In genomic region chr7:134670312-134671002, GRCm38 (mm10) we compare ENCODE assay signal across 8 mouse cellular contexts. TPM values are rescaled to one million over a fixed set of nuclear protein-coding genes. Genes with fewer than 3 reads are reported as not detected.
A peak's percentile ranks its signal among the peaks of the same experiment; 100 is the strongest.
DNase-seq lines count a peak whose midpoint lies in the region; ATAC-seq and TF ChIP-seq lines count a peak whose summit lies in the region.

Gene Dock1, plus strand, starts transcription at chr7:134670654.

- no peaks in the 10 kb centered on the region for H3K36me3 ChIP-seq in thymus, adult 2 months (ENCODE audit: control insufficient read depth, insufficient read depth, low read length)
- H3K36me3 ChIP-seq in forebrain, embryonic 12.5 days (replicated peaks) = no peaks in the 10 kb centered on the region
- H3K36me3 ChIP-seq in heart, embryonic 16.5 days (ENCODE audit: control insufficient read depth, insufficient read depth) = no peaks in the 10 kb centered on the region
- no peaks in the 10 kb centered on the region for H3K36me3 ChIP-seq in liver, embryonic 16.5 days (ENCODE audit: control insufficient read depth, insufficient read depth)
- no peaks in the 10 kb centered on the region for H3K36me3 ChIP-seq in neural tube, embryonic 15.5 days

- H3K9me3 ChIP-seq in forebrain, embryonic 12.5 days = no peaks in the 10 kb centered on the region
- H3K9me3 ChIP-seq in heart, embryonic 16.5 days (replicated peaks; ENCODE audit: control insufficient read depth, low read length) = no peaks in the 10 kb centered on the region
- no peaks in the 10 kb centered on the region for H3K9me3 ChIP-seq in liver, embryonic 16.5 days (replicated peaks; ENCODE audit: control insufficient read depth, low read length)
- H3K9me3 ChIP-seq in neural tube, embryonic 15.5 days (replicated peaks) = no peaks in the 10 kb centered on the region

- peak within 1 kb of the TSS; percentile 80 for H3K9ac ChIP-seq in forebrain, embryonic 12.5 days
- peak within 1 kb of the TSS; percentile 84 for H3K9ac ChIP-seq in heart, embryonic 16.5 days (ENCODE audit: low read length)
- peak within 1 kb of the TSS; percentile 61 for H3K9ac ChIP-seq in liver, embryonic 16.5 days (ENCODE audit: low read depth, low read length)
- peak within 1 kb of the TSS; percentile 60 for H3K9ac ChIP-seq in neural tube, embryonic 15.5 days (replicated peaks)

- H3K4me1 ChIP-seq in thymus, adult 2 months (replicated peaks; ENCODE audit: control insufficient read depth, insufficient read depth, low read length) = no peaks in the 10 kb centered on the region
- H3K4me1 ChIP-seq in forebrain, embryonic 12.5 days = peaks cover 21% of the 10 kb centered on the region
- peaks cover 20% of the 10 kb centered on the region for H3K4me1 ChIP-seq in heart, embryonic 16.5 days (ENCODE audit: control insufficient read depth, insufficient read depth, low read length)
- no peaks in the 10 kb centered on the region; the same call in 1 of the 2 replicates for H3K4me1 ChIP-seq in liver, embryonic 16.5 days (ENCODE audit: control insufficient read depth, low read depth, low read length)
- peaks cover 35% of the 10 kb centered on the region for H3K4me1 ChIP-seq in neural tube, embryonic 15.5 days

- no peaks in the 10 kb centered on the region; the same call in 1 of the 2 replicates for H3K27me3 ChIP-seq in thymus, adult 2 months (ENCODE audit: control insufficient read depth, insufficient read depth, low read length)
- H3K27me3 ChIP-seq in forebrain, embryonic 12.5 days = peaks cover 26% of the 10 kb centered on the region
- 0 out of 2 replicates have a peak, but pooled peaks cover 2% of the 10 kb centered on the region for H3K27me3 ChIP-seq in heart, embryonic 16.5 days (ENCODE audit: control insufficient read depth, insufficient read depth, low read length)
- H3K27me3 ChIP-seq in liver, embryonic 16.5 days (ENCODE audit: control insufficient read depth, insufficient read depth, low read depth, low read length) = peaks cover 9% of the 10 kb centered on the region
- peaks cover 34% of the 10 kb centered on the region for H3K27me3 ChIP-seq in neural tube, embryonic 15.5 days (replicated peaks)

- WGBS in thymus, adult 2 months = 2% methylated on average over 77 of the region's 77 CpGs
- WGBS in forebrain, embryonic 12.5 days = 2% methylated on average over 61 of the region's 77 CpGs
- 2% methylated on average over 57 of the region's 77 CpGs for WGBS in heart, embryonic 16.5 days
- 1% methylated on average over 65 of the region's 77 CpGs for WGBS in liver, embryonic 16.5 days (ENCODE audit: insufficient replicate concordance)
- 2% methylated on average over 66 of the region's 77 CpGs for WGBS in neural tube, embryonic 15.5 days

- no peak within 1 kb of the TSS for H3K27ac ChIP-seq in thymus, adult 2 months (ENCODE audit: control insufficient read depth, insufficient read depth, low read length)
- peak within 1 kb of the TSS; percentile 42; the same call in 1 of the 2 replicates for H3K27ac ChIP-seq in forebrain, embryonic 12.5 days
- H3K27ac ChIP-seq in heart, embryonic 16.5 days (ENCODE audit: low read length) = peak within 1 kb of the TSS; percentile 74
- peak within 1 kb of the TSS; percentile 48; the same call in 1 of the 2 replicates for H3K27ac ChIP-seq in liver, embryonic 16.5 days (ENCODE audit: low read length)
- peak within 1 kb of the TSS; percentile 78 for H3K27ac ChIP-seq in neural tube, embryonic 15.5 days (replicated peaks)

- no peak for TF ChIP-seq POLR2A in thymus, adult 2 months (IDR thresholded peaks at IDR 0.05; ENCODE audit: control insufficient read depth, extremely low read depth, insufficient read depth, low read length, poor library complexity)

- TF ChIP-seq CTCF in thymus, adult 2 months (IDR thresholded peaks at IDR 0.05; ENCODE audit: borderline replicate concordance, control insufficient read depth, extremely low read depth, insufficient read depth, low read length, poor library complexity) = no peak

- DNase-seq in thymus, adult 2 months = peak; percentile 10
- DNase-seq in thymus, adult 18-20 months = no peak
- peak; percentile 85 to 90 for DNase-seq in kidney, postnatal 25 days
- DNase-seq in urinary bladder, postnatal 10 days (ENCODE audit: low spot score) = peak; percentile 26

- H3K4me2 ChIP-seq in forebrain, embryonic 12.5 days = peak within 1 kb of the TSS; percentile 92
- peak within 1 kb of the TSS; percentile 83 for H3K4me2 ChIP-seq in heart, embryonic 16.5 days (ENCODE audit: low read depth, low read length)
- H3K4me2 ChIP-seq in liver, embryonic 16.5 days (ENCODE audit: low read depth, low read length) = peak within 1 kb of the TSS; percentile 56
- peak within 1 kb of the TSS; percentile 99 for H3K4me2 ChIP-seq in neural tube, embryonic 15.5 days

- H3K4me3 ChIP-seq in thymus, adult 2 months (ENCODE audit: control insufficient read depth, insufficient read depth, low read length) = peak within 1 kb of the TSS; percentile 21
- H3K4me3 ChIP-seq in forebrain, embryonic 12.5 days (replicated peaks) = peak within 1 kb of the TSS; percentile 58
- H3K4me3 ChIP-seq in heart, embryonic 16.5 days (ENCODE audit: low read length) = peak within 1 kb of the TSS; percentile 64
- H3K4me3 ChIP-seq in liver, embryonic 16.5 days (ENCODE audit: low read depth, low read length) = peak within 1 kb of the TSS; percentile 64
- H3K4me3 ChIP-seq in neural tube, embryonic 15.5 days (replicated peaks) = peak within 1 kb of the TSS; percentile 64

- ATAC-seq in forebrain, embryonic 12.5 days (ENCODE audit: low FRiP score) = peak; percentile 88
- peak; percentile 89 for ATAC-seq in heart, embryonic 16.5 days (replicated peaks; ENCODE audit: extremely low read depth, insufficient read depth, low FRiP score)
- ATAC-seq in liver, embryonic 16.5 days (ENCODE audit: low read depth) = peak; percentile 74
- peak; percentile 79 for ATAC-seq in neural tube, embryonic 15.5 days (ENCODE audit: low FRiP score)

RNA-seq across cellular contexts. Expression of gene Dock1, which starts in this region (rescaled TPM):
- 2.8 and 3.2 TPM in 2 replicates for polyA plus RNA-seq in thymus, adult 2 months (2012; rRNA removed)
- polyA plus RNA-seq in forebrain, embryonic 12.5 days (2016; fragmentation: Nextera tagmentation; extraction: Ambion mirVana) = 23.3 and 24.4 TPM in 2 replicates
- 17.8 and 22.0 TPM in 2 replicates for polyA plus RNA-seq in heart, embryonic 16.5 days (2015; fragmentation: Nextera tagmentation; extraction: Ambion mirVana)
- 3.7 and 3.9 TPM in 2 replicates for polyA plus RNA-seq in liver, embryonic 16.5 days (2015; fragmentation: Nextera tagmentation; extraction: Ambion mirVana)
- polyA plus RNA-seq in neural tube, embryonic 15.5 days (2015; fragmentation: Nextera tagmentation; extraction: Ambion mirVana) = 5.7 and 9.2 TPM in 2 replicates

Comparison
In these comparisons a context has a peak if more than half of its experiments do, and no peak if none do; other contexts are left out.
1. DNase-seq: peak in thymus, adult 2 months (single experiment), kidney, postnatal 25 days (2 of 2) and urinary bladder, postnatal 10 days (single experiment); none in thymus, adult 18-20 months (0 of 2).
2. Peak in every context shown above with its lines, with median percentiles within 50 percentile points of each other: H3K4me3 ChIP-seq, ATAC-seq, H3K4me2 ChIP-seq and H3K9ac ChIP-seq.